Comparison of ENCODE assay signal across 8 mouse cellular contexts in the genomic region with DNA sequence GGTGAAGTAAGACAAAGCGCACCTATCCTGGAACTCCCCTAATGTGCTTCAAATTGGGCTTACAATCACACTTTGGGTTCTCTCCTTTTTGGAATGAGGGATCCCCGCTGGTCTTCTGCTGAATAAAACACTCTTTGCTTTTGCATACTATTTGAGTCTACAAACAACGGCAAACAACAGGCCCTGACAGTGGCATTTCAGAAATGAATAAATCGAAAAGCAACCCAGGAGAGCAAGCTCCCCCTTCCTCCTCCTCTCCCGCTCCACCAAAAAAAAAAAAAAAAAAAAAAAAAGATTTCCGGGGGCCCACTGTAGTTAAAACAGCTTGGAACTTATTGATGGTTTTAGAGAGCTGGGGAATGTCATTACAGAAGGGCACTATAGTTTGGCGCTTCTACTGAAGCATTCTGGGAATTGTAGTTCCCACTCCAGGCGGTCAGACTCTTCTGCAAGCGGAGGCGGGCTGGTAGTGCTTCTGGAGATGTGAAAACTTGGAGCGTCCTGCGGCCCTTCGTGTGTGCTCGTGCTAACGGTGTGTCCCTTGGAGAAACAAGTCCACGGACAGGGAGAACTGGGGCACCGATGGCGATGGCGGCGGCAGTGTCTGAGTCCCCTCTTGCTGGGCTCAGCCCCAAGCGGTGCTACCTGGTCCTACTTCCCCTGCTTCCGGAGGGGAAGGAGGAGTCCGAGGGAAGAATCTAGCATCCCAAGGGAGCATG. TPM values are rescaled to one million over a fixed set of nuclear protein-coding genes. Genes with fewer than 3 reads are reported as not detected.
DNase-seq lines count a peak whose midpoint lies in the region; ATAC-seq and TF ChIP-seq lines count a peak whose summit lies in the region.

Gene Zfp114 (plus strand): TSS at position 443 of the 719 bp plus-strand sequence.

- H3K27me3 ChIP-seq in forebrain, embryonic 16.5 days (replicated peaks; ENCODE audit: control insufficient read depth, insufficient read depth, low read length) = no peaks in the 10 kb centered on the region
- H3K27me3 ChIP-seq in liver, embryonic 15.5 days = no peaks in the 10 kb centered on the region
- H3K27me3 ChIP-seq in neural tube, embryonic 12.5 days (replicated peaks) = no peaks in the 10 kb centered on the region
- H3K27me3 ChIP-seq in testis, adult 2 months (ENCODE audit: control insufficient read depth, insufficient read depth, low read length) = no peaks in the 10 kb centered on the region

- peak; percentile 92 for ATAC-seq in forebrain, embryonic 16.5 days
- ATAC-seq in liver, embryonic 15.5 days (ENCODE audit: insufficient read depth) = no peak; the same call in 1 of the 2 replicates
- peak; percentile 88 for ATAC-seq in neural tube, embryonic 12.5 days (ENCODE audit: low FRiP score, low read depth)

- peak within 1 kb of the TSS; percentile 54; the same call in 1 of the 2 replicates for H3K27ac ChIP-seq in forebrain, embryonic 16.5 days (ENCODE audit: low read length)
- H3K27ac ChIP-seq in liver, embryonic 15.5 days (replicated peaks) = no peak within 1 kb of the TSS
- H3K27ac ChIP-seq in neural tube, embryonic 12.5 days = no peak within 1 kb of the TSS
- H3K27ac ChIP-seq in testis, adult 2 months (ENCODE audit: control insufficient read depth, insufficient read depth, low read depth, low read length) = no peak within 1 kb of the TSS

- no peak for TF ChIP-seq POLR2A in testis, adult 2 months (IDR thresholded peaks at IDR 0.05; ENCODE audit: control insufficient read depth, low read depth, low read length)

- DNase-seq in MN1 (ENCODE audit: low spot score) = peak; percentile 64
- DNase-seq in cerebellum, adult 11-12 months = peak; percentile 81
- DNase-seq in heart, postnatal 4 days = peak; percentile 69
- DNase-seq in layer of hippocampus, adult 11-12 months (ENCODE audit: low spot score) = peak; percentile 74

- H3K36me3 ChIP-seq in forebrain, embryonic 16.5 days (ENCODE audit: control insufficient read depth, insufficient read depth) = no peaks in the 10 kb centered on the region
- no peaks in the 10 kb centered on the region for H3K36me3 ChIP-seq in liver, embryonic 15.5 days (replicated peaks)
- no peaks in the 10 kb centered on the region for H3K36me3 ChIP-seq in neural tube, embryonic 12.5 days
- no peaks in the 10 kb centered on the region for H3K36me3 ChIP-seq in testis, adult 2 months (ENCODE audit: control insufficient read depth, insufficient read depth, low read length)

- H3K4me1 ChIP-seq in forebrain, embryonic 16.5 days (replicated peaks; ENCODE audit: control insufficient read depth, insufficient read depth, low read length) = peaks cover 6% of the 10 kb centered on the region; the same call in 1 of the 2 replicates
- H3K4me1 ChIP-seq in liver, embryonic 15.5 days (replicated peaks) = 0 out of 2 replicates have a peak, but pooled peaks cover 2% of the 10 kb centered on the region
- no peaks in the 10 kb centered on the region for H3K4me1 ChIP-seq in neural tube, embryonic 12.5 days
- H3K4me1 ChIP-seq in testis, adult 2 months (ENCODE audit: control insufficient read depth, insufficient read depth, low read length) = peaks cover 2% of the 10 kb centered on the region; the same call in 1 of the 2 replicates

- no peak for TF ChIP-seq CTCF in testis, adult 2 months (IDR thresholded peaks at IDR 0.05; ENCODE audit: control insufficient read depth, insufficient read depth, insufficient replicate concordance, low read depth, low read length)

- H3K9me3 ChIP-seq in forebrain, embryonic 16.5 days (ENCODE audit: control insufficient read depth, low read length) = no peaks in the 10 kb centered on the region
- H3K9me3 ChIP-seq in liver, embryonic 15.5 days (replicated peaks) = no peaks in the 10 kb centered on the region
- no peaks in the 10 kb centered on the region for H3K9me3 ChIP-seq in neural tube, embryonic 12.5 days

- peak within 1 kb of the TSS; percentile 55 for H3K4me2 ChIP-seq in forebrain, embryonic 16.5 days (ENCODE audit: low read length)
- peak within 1 kb of the TSS; percentile 62 for H3K4me2 ChIP-seq in liver, embryonic 15.5 days
- peak within 1 kb of the TSS; percentile 57 for H3K4me2 ChIP-seq in neural tube, embryonic 12.5 days (replicated peaks)

- H3K4me3 ChIP-seq in forebrain, embryonic 16.5 days (replicated peaks; ENCODE audit: low read length) = peak within 1 kb of the TSS; percentile 67
- peak within 1 kb of the TSS; percentile 54 for H3K4me3 ChIP-seq in liver, embryonic 15.5 days (replicated peaks)
- H3K4me3 ChIP-seq in neural tube, embryonic 12.5 days = peak within 1 kb of the TSS; percentile 53
- H3K4me3 ChIP-seq in testis, adult 2 months (ENCODE audit: control insufficient read depth, low read depth, low read length) = peak within 1 kb of the TSS; percentile 79

- peak within 1 kb of the TSS; percentile 75 for H3K9ac ChIP-seq in forebrain, embryonic 16.5 days (replicated peaks; ENCODE audit: low read depth, low read length)
- H3K9ac ChIP-seq in liver, embryonic 15.5 days = no peak within 1 kb of the TSS
- H3K9ac ChIP-seq in neural tube, embryonic 12.5 days = peak within 1 kb of the TSS; percentile 56

- 12% methylated on average over 23 of the region's 23 CpGs for WGBS in forebrain, embryonic 16.5 days
- WGBS in liver, embryonic 15.5 days (ENCODE audit: insufficient replicate concordance) = 12% methylated on average over 23 of the region's 23 CpGs
- WGBS in neural tube, embryonic 12.5 days = 14% methylated on average over 23 of the region's 23 CpGs

RNA-seq across cellular contexts. Expression of gene Zfp114, which starts in this region (rescaled TPM):
- 10.0 and 10.7 TPM in 2 replicates for polyA plus RNA-seq in forebrain, embryonic 16.5 days (2015; fragmentation: Nextera tagmentation; extraction: Ambion mirVana)
- under 1 TPM; 0.23 to 0.76 TPM for total RNA-seq in heart, postnatal 4 days (2021)
- 0.40 and 0.61 TPM in 2 replicates for polyA plus RNA-seq in liver, embryonic 15.5 days (2015; fragmentation: Nextera tagmentation; extraction: Ambion mirVana)
- polyA plus RNA-seq in neural tube, embryonic 12.5 days (2016; fragmentation: Nextera tagmentation; extraction: Ambion mirVana) = 4.9 and 6.1 TPM in 2 replicates
- 0.11 and 0.16 TPM in 2 replicates for polyA plus RNA-seq in testis, adult 2 months (2012; rRNA removed)

Comparison
In these comparisons a context has a peak if more than half of its experiments do, and no peak if none do; other contexts are left out.
1. Peak in DNase-seq in heart, postnatal 4 days; RNA of the gene not detected or under 1 TPM.